Comparison of ENCODE assay signal across 29 mouse cellular contexts in the genomic region with DNA sequence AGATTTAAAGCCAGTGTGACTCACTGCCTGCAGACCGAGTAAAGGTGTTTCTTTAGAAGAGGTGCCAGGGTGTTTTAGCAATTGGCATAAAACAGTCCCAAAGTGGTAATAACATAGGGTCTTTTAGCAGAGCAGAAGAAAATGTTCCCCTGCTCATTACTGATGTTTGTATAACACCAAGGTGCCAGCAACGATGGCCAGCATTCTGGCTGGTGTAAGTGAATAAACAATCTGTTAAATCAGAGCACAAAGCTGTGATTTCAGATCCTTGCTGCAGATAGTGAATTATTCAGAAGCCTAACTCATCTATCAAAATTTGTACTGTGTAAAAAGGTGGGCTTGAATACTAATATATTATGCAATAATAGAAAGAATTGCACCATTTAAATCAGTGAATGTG.
DNase-seq lines count a peak whose midpoint lies in the region; ATAC-seq and TF ChIP-seq lines count a peak whose summit lies in the region.
"Had no signal": no experiment of that assay in that cellular context is flagged by ENCODE, and none has a peak within 500 bp of the region (broad histone marks: within the 10 kb centered on the region; RNA-seq: fewer than 3 reads in every experiment).

No protein-coding gene starts in this region.

- ATAC-seq in forebrain, postnatal 0 days = no peak
- no peak; the same call in 1 of the 2 replicates for ATAC-seq in forebrain, embryonic 13.5 days
- ATAC-seq: intestine, postnatal 0 days; liver, embryonic 12.5 days had no signal

- no peak for TF ChIP-seq POLR2A in thymus, adult 2 months (IDR thresholded peaks at IDR 0.05; ENCODE audit: control insufficient read depth, extremely low read depth, insufficient read depth, low read length, poor library complexity)

- TF ChIP-seq CTCF in forebrain, postnatal 0 days (IDR thresholded peaks at IDR 0.05; ENCODE audit: low read depth) = no peak
- TF ChIP-seq CTCF in thymus, adult 2 months (IDR thresholded peaks at IDR 0.05; ENCODE audit: borderline replicate concordance, control insufficient read depth, extremely low read depth, insufficient read depth, low read length, poor library complexity) = no peak

- H3K36me3 ChIP-seq in forebrain, postnatal 0 days (ENCODE audit: insufficient read depth) = no peaks in the 10 kb centered on the region
- no peaks in the 10 kb centered on the region for H3K36me3 ChIP-seq in forebrain, embryonic 13.5 days (ENCODE audit: poor library complexity, severe bottlenecking)
- H3K36me3 ChIP-seq in thymus, adult 2 months (ENCODE audit: control insufficient read depth, insufficient read depth, low read length) = no peaks in the 10 kb centered on the region
- H3K36me3 ChIP-seq: embryonic facial prominence, embryonic 12.5 days; heart, embryonic 12.5 days; limb, embryonic 13.5 days; liver, embryonic 12.5 days had no signal

- WGBS in forebrain, postnatal 0 days = 24% methylated on average over 2 of the region's 2 CpGs
- 56% methylated on average over 2 of the region's 2 CpGs for WGBS in forebrain, embryonic 13.5 days
- WGBS in thymus, adult 2 months = 67% methylated on average over 2 of the region's 2 CpGs

- no peak overlapping the region for H3K27ac ChIP-seq in forebrain, postnatal 0 days (ENCODE audit: low read depth, low read length)
- H3K27ac ChIP-seq in forebrain, embryonic 13.5 days = no peak overlapping the region
- no peak overlapping the region for H3K27ac ChIP-seq in thymus, adult 2 months (ENCODE audit: control insufficient read depth, insufficient read depth, low read length)
- H3K27ac ChIP-seq: embryonic facial prominence, embryonic 12.5 days; heart, adult 2 months; hindbrain, embryonic 14.5 days; left cerebral cortex, adult 2 months; limb, embryonic 13.5 days; liver, embryonic 12.5 days; macrophage had no signal

- H3K4me3 ChIP-seq in forebrain, postnatal 0 days (ENCODE audit: low read depth, low read length) = no peak overlapping the region
- H3K4me3 ChIP-seq in forebrain, embryonic 13.5 days = no peak overlapping the region
- no peak overlapping the region for H3K4me3 ChIP-seq in thymus, adult 2 months (ENCODE audit: control insufficient read depth, insufficient read depth, low read length)
- H3K4me3 ChIP-seq: embryonic facial prominence, embryonic 12.5 days; heart, adult 2 months; heart, embryonic 12.5 days; left cerebral cortex, adult 2 months; limb, embryonic 13.5 days; liver, embryonic 12.5 days had no signal

- no peaks in the 10 kb centered on the region for H3K27me3 ChIP-seq in forebrain, postnatal 0 days (ENCODE audit: insufficient read depth, low read length)
- H3K27me3 ChIP-seq in forebrain, embryonic 13.5 days = no peaks in the 10 kb centered on the region
- H3K27me3 ChIP-seq in thymus, adult 2 months (ENCODE audit: control insufficient read depth, insufficient read depth, low read length) = no peaks in the 10 kb centered on the region
- H3K27me3 ChIP-seq: embryonic facial prominence, embryonic 12.5 days; heart, embryonic 12.5 days; limb, embryonic 13.5 days; liver, embryonic 12.5 days had no signal

- peak; percentile 13 for DNase-seq in forebrain, postnatal 0 days
- peak; percentile 3 for DNase-seq in right cerebral cortex, postnatal 25 days
- no peak for DNase-seq in right cerebral cortex, adult 18-20 months
- peak; percentile 0 for DNase-seq in layer of hippocampus, adult 9-10 months (ENCODE audit: low spot score)
- DNase-seq in adrenal gland, postnatal 36 days = no peak
- no peak for DNase-seq in thymus, adult 2 months
- DNase-seq: adrenal gland, postnatal 25 days; B cell, adult 2 months; cerebellum, adult 9-11 months; embryo, embryonic 11 days; gastrocnemius, postnatal 36 days; heart, adult 2 months; kidney, adult 9 months; kidney, postnatal 10 days; lung, adult 18-20 months; lung, postnatal 10 days; midbrain, embryonic 14.5 days; right cerebral cortex, postnatal 14 days; thymus, adult 18-20 months; thymus, postnatal 4 days had no signal

- H3K9ac ChIP-seq in forebrain, postnatal 0 days = no peak overlapping the region
- no peak overlapping the region for H3K9ac ChIP-seq in forebrain, embryonic 13.5 days
- H3K9ac ChIP-seq: embryonic facial prominence, embryonic 12.5 days; heart, embryonic 12.5 days; hindbrain, embryonic 14.5 days; limb, embryonic 13.5 days; liver, embryonic 12.5 days had no signal

- H3K4me2 ChIP-seq in forebrain, postnatal 0 days (ENCODE audit: low read depth) = no peak overlapping the region
- no peak overlapping the region for H3K4me2 ChIP-seq in forebrain, embryonic 13.5 days
- H3K4me2 ChIP-seq: embryonic facial prominence, embryonic 12.5 days; heart, embryonic 12.5 days; hindbrain, embryonic 14.5 days; limb, embryonic 13.5 days; liver, embryonic 12.5 days had no signal

- H3K9me3 ChIP-seq in forebrain, postnatal 0 days (ENCODE audit: low read length) = no peaks in the 10 kb centered on the region
- H3K9me3 ChIP-seq in forebrain, embryonic 13.5 days (replicated peaks) = no peaks in the 10 kb centered on the region
- H3K9me3 ChIP-seq: embryonic facial prominence, embryonic 12.5 days; heart, embryonic 12.5 days; limb, embryonic 13.5 days; liver, embryonic 12.5 days had no signal

- no peaks in the 10 kb centered on the region for H3K4me1 ChIP-seq in forebrain, postnatal 0 days (ENCODE audit: insufficient read depth)
- H3K4me1 ChIP-seq in forebrain, embryonic 13.5 days = no peaks in the 10 kb centered on the region
- H3K4me1 ChIP-seq in thymus, adult 2 months (replicated peaks; ENCODE audit: control insufficient read depth, insufficient read depth, low read length) = no peaks in the 10 kb centered on the region
- H3K4me1 ChIP-seq: embryonic facial prominence, embryonic 12.5 days; heart, embryonic 12.5 days; limb, embryonic 13.5 days; liver, embryonic 12.5 days had no signal

Comparison
In these comparisons a context has a peak if more than half of its experiments do, and no peak if none do; other contexts are left out.
1. DNase-seq: peak in forebrain, postnatal 0 days (single experiment), right cerebral cortex, postnatal 25 days (single experiment) and layer of hippocampus, adult 9-10 months (single experiment); none in right cerebral cortex, adult 18-20 months (single experiment), adrenal gland, postnatal 36 days (0 of 2) and thymus, adult 2 months (single experiment).